Mouse (Mus musculus) thymus, adult 18-20 months (tissue): ENCODE data around the gene Kank1.
A peak's percentile ranks its signal among the peaks of the same experiment; 100 is the strongest.

Experiments
- DNase-seq, 2 experiments: peaks; one replicate each; pipeline ENCODE4 v3.0.0; 2022; ENCODE audit warnings: mixed read lengths in 2 of 2

The Kank1 gene

GRCm38 (mm10) chr19:25372794-25373193 is 136.0 kb downstream of the Kank1 start:
- DNase-seq: no peak

- DNase-seq: no peak
These were observed 136.8 kb downstream of the Kank1 start for GRCm38 (mm10) chr19:25373594-25373993.

- no peak for DNase-seq
These were observed 137.4 kb downstream of the Kank1 start for GRCm38 (mm10) chr19:25374191-25374590.

- no peak for DNase-seq
These were observed 138.2 kb downstream of the Kank1 start for GRCm38 (mm10) chr19:25374926-25375325.

- no peak for DNase-seq
These were observed 140.1 kb downstream of the Kank1 start for GRCm38 (mm10) chr19:25376871-25377270.

GRCm38 (mm10) chr19:25380675-25381074 is 143.9 kb downstream of the Kank1 start:
- DNase-seq: no peak

- DNase-seq: no peak
These were observed 145.2 kb downstream of the Kank1 start for GRCm38 (mm10) chr19:25381972-25382371.

- no peak for DNase-seq
These were observed 145.7 kb downstream of the Kank1 start for GRCm38 (mm10) chr19:25382494-25382893.

GRCm38 (mm10) chr19:25383386-25384146 is 146.8 kb downstream of the Kank1 start:
- no peak for DNase-seq

- DNase-seq: no peak
These were observed 149.2 kb downstream of the Kank1 start for GRCm38 (mm10) chr19:25385981-25386380.

- no peak for DNase-seq
These were observed 150.1 kb downstream of the Kank1 start for GRCm38 (mm10) chr19:25386679-25387470.

GRCm38 (mm10) chr19:25387902-25388301 is 151.1 kb downstream of the Kank1 start:
- no peak for DNase-seq

- DNase-seq: no peak
These were observed 155.4 kb downstream of the Kank1 start for GRCm38 (mm10) chr19:25392135-25392534.

- no peak for DNase-seq
These were observed 158.3 kb downstream of the Kank1 start for GRCm38 (mm10) chr19:25395035-25395434.

GRCm38 (mm10) chr19:25396709-25397266 is 160.0 kb downstream of the Kank1 start:
- no peak for DNase-seq

- no peak for DNase-seq
These were observed 162.9 kb downstream of the Kank1 start for GRCm38 (mm10) chr19:25399511-25400211.

GRCm38 (mm10) chr19:25400212-25400913 is 163.6 kb downstream of the Kank1 start:
- no peak for DNase-seq

- DNase-seq: no peak
These were observed 164.7 kb downstream of the Kank1 start for GRCm38 (mm10) chr19:25401521-25401920.

- DNase-seq: no peak
These were observed 167.4 kb downstream of the Kank1 start for GRCm38 (mm10) chr19:25404163-25404562.

GRCm38 (mm10) chr19:25405987-25406386 is 169.2 kb downstream of the Kank1 start:
- DNase-seq: no peak

- peak; percentile 11 to 35 for DNase-seq
These were observed 169.9 kb downstream of the Kank1 start for GRCm38 (mm10) chr19:25406481-25407184.
